Mouse (Mus musculus): ENCODE results near the gene Map3k14.
A peak's percentile ranks its signal among the peaks of the same experiment; 100 is the strongest.
"Not testable (repeated sequence)": the region's sequence is repeated elsewhere in the genome, so short reads cannot be mapped to it uniquely, and the experiment has no call there.

The Map3k14 gene

DNA sequence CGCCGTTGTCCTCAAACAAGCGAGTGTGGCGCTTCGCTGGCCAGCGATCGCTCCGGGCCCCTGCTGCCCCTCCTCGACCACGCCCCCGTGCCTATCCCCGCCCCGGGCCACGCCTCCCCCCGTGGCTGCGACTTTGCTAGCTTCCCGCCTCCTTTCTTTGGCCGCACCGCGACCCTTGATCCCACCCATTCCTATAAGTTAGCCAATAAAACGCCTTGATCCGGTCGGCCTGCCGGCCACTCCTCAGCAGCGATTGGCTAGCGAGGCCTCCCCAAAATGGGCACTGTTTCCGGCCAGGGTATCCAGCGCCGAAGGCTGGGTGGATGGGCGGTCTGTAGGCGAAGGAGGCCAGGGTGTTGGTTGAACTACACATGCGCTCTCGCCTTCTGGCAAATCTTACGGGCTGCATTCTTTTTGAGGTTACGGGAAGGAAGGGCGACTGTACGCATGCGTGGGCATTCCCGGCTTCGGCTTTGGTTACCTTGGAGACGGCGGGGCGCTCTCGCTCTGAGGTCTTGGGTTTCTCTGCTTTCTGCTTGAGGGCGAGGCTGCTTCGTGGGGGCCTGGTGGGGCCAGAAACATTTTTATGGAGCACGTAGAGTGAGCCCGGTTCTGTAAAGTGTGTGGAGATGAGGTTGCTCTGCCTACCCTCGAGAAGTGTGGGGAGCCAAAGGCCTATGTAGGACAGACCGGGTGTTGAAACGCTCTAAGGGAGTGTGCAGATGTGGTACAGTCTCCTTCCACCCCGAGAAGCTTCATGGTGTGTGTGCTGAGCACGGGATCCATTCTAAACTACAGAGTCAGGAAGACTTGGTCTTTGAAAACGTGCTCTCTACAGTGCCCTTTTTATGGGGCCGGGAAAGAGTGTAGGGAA lies at the start of gene Map3k14:
TSS of gene Map3k14 (minus strand) at position 127 of the 874 bp plus-strand sequence.
- peak; percentile 99 for DNase-seq (ENCODE audit: low read depth)

DNA sequence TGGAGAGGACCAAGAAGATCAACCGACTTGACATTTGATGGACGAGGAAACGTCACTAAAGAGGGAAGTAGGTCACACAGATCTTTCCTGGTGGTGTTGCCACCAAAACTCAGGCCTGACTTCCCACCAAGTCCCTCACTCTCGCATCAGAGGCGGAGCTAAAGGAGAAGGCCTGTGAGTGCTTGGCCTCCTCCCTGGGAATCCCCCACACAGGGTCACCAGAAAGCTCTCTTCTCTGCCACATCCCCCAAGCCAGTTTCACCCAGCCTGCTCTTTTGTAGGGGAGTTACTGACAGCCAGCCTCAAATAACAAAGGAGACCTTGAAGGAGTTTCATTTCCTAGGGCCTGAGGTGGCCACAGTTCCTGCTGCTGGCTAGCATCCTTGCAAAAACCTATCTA lies 48.1 kb upstream of the Map3k14 start:
- no peak for DNase-seq (ENCODE audit: low read depth)

DNA sequence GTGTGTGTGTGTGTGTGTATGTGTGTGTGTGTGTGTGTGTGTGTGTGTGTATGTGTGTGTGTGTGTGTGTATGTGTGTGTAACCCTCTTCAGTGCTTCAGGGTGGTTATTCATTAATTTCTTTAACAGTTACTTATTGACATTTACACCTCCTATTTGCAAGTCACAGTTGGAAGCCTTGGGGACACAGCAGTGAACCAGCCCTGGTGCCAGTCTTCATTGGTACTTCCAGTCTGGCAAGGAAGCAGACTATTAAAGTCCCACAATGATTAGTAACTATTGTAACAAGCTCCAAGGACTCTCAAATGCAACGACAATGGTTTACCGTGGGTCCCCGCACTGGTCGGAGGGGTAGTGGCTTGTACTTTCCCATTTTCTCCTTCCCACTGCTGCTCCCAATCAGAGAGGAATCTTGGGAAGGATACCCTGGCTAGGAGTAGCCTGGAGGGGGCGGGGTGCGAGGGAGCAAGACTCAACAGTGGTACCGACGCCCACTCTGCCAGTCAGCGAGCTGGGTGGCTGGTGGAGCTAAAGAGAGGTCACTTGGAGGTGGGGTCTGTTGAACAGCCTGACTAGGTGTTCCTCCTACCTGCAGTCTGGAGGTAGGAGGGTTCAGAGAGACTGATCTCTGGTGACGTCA lies 47.6 kb upstream of the Map3k14 start:
- no peak for DNase-seq (ENCODE audit: low read depth)

DNA sequence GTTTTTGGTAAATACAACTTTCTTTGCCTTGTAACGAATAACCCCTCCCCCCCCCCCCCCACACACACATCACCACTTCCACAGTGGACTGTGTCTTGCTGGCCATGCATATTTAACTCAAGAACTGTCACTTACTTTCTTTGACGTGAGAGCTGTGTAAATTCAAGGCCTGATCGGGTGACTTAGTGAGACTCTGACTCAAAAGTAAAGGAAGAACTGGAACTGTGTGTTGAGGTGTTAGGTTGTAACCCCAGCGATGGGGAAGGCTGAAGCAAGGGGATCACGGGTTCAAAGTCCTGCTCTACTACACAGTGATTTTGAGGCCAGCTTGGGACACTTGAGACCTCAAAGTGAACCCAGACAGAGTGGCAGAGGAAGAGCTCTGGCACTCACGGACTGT lies 46.3 kb upstream of the Map3k14 start:
- no peak for DNase-seq (ENCODE audit: low read depth)

DNA sequence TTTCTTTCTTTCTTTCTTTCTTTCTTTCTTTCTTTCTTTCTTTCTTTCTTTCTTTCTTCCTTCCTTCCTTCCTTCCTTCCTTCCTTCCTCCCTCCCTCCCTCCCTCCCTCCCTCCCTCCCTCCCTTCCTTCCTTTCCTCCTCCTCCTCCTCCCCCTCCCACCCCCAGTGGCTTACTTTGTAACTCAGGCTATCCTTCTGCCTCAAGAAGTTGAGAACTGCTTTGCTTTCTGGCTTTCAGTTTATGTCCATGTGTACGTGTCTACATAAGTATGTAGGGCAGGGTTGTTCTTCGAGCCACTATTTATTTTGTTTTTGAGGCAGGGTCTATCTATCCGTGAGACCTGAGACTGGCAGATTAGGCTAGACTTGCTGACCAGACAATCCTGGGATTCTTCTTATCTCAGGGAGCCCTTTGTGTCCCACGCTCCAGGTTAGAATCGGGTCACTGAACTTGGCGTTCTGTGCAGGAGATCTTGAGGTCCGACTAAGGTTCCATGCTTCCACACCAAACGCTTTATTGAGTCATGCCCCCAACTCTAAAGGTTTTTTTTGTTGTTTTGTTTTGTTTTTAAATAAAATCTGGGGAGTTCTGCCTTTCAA lies 45.5 kb upstream of the Map3k14 start:
- DNase-seq (ENCODE audit: low read depth): peak; percentile 73

DNA sequence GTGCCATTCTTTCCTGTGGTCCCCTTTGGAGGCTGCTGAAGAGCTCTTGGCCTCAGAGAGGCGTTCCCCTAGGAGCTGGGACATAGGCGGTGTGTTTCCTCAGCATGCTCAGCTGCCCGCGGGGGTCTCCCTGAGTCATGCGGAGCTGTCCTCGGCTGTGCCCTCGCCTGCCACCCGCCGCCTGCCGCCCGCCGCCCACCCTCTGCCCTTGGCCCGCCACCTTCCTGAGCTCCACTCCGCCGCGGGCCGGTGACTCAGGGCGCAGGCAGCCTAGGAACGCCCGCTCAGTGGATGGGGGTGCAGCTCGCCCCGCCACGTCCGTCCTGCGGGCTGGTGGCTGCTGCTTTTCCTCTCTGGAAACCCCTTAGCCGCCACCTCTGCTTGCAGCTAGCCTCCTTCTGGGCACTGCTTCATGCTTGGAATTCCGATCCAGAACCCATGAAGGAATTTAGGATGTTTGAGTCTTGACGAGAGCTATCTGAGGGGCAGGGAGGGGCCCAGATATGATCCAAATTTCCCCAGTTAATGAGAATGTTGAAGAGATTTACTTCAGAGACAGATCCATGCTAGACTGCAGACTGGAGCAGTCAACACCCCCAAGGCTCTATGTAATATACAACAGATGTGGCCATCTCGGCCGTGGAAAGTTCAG lies 44.8 kb upstream of the Map3k14 start:
- DNase-seq (ENCODE audit: low read depth): peak; percentile 93

DNA sequence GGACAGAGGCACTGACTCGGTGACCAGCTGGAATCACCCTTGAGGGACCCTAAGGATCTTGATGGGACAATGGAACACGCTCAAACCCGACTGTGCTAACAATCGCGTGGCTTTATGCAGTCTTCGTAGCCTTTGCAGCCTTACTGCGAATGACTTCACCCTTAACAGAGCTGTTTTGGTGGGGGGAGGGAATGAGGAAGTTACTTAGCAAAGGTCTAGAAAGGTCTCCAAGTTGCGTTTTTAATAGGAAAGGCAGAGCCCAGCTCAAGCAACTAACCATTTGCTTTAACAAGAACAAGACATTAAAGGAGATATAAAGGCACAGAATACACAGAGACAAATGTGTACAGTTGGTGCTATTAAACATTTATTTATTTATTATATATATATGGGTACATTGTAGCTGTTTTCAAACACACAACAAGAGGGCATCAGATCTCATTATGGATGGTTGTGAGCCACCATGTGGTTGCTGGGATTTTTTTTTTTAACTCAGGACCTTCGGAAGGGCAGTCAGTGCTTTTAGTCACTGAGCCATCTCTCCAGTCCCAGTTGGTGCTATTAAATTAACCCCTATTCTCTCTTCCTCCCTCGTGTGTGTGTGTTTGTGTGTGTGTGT lies 42.8 kb upstream of the Map3k14 start:
- no peak for DNase-seq (ENCODE audit: low read depth)

DNA sequence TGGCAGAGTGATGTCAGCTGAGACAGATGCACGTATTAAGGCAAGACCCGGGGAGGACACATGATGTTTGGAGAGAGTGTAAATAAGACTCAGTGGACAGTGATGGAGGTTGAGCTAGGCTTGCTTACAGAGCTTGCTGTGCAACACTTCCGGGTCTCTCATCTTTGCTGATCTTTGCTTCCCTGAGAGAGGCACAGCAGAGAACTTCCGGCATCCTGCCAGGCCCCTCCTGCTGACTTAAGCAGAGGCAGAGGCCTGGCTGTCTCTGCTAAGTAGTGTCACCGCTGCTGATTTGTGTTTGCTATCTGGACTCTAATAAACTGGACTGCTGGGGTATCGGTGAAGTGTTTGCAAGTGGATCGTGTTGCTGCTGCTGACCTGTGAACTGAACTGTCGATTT lies 40.6 kb upstream of the Map3k14 start:
- DNase-seq (ENCODE audit: low read depth): peak; percentile 50

DNA sequence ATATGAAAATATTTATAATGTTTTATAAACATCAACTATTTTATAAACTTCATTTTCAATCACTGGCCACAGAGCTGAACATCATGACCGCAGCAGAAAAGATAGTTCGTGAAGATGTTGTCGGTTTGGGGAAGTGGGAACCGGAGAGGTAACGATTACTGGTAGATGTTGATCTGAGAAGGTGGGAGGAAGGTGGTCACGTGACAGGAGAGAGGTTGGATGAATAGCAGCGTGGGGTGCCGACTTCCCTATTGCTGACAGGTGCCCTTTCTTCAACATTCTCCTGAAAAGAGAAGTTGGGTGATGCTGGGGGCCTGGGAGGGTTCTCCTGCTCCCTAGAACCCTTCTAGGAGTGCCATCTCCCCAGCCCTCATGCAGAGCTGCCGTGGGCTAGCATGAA lies 37.3 kb upstream of the Map3k14 start:
- DNase-seq (ENCODE audit: low read depth): no peak

DNA sequence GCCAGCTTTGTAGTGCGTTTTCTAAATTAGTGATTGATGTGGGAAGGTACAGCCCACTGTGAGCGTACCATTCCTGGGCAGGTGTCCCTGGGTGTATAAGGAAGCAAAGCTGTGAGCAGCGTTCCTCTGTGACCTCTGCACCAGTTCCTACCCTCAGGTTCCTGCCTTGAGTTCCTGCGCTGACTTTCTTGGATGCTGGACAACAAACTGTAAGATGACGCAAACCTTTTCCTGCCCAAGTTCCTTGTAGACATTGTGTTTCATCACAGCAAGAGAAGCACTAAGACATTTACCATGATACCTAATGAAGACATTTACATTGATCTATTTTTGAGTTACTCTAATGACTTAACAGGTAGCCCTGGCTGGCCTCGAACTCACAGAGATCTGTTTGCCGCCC lies 27.5 kb upstream of the Map3k14 start:
- DNase-seq (ENCODE audit: low read depth): peak; percentile 39

DNA sequence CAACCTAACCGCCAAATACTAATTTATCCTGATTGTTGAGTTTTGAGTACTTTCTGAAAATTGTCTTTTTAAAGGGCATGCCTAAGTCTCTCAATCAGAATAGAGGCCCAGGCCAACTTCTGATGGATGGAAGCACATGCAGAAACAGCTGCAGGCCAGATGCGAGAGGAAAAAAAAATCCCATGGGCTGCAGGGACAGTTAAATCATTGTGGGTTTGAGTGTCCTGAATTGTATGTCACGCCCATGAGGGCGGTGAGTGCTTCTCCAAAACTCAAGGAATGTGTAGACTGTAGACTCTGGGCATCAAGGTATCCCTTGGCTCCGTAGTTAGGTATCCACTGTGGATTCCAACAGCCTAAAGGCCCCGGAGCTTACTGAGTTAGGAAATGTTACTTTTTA lies 26.8 kb upstream of the Map3k14 start:
- DNase-seq (ENCODE audit: low read depth): no peak

DNA sequence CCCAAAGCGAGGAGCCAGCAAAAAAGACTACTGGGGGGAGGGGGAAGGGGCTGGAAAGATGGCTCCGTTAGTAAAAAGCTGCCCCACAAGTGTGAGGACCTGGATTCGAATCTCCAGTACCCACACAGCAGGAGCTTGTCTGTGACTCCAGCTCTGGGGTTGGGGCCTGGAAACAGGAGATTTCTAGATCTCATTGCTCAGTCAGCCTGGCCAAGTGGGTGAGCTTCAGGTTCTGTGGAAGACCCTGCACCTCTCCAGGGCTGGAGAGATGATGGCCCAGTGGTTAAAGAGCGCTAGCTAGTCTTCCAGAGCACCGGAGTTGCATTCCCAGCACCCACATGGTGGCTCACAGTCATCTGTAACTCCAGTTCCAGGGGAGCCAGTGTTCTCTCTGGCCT lies 25.6 kb upstream of the Map3k14 start:
- no peak for DNase-seq (ENCODE audit: low read depth)

DNA sequence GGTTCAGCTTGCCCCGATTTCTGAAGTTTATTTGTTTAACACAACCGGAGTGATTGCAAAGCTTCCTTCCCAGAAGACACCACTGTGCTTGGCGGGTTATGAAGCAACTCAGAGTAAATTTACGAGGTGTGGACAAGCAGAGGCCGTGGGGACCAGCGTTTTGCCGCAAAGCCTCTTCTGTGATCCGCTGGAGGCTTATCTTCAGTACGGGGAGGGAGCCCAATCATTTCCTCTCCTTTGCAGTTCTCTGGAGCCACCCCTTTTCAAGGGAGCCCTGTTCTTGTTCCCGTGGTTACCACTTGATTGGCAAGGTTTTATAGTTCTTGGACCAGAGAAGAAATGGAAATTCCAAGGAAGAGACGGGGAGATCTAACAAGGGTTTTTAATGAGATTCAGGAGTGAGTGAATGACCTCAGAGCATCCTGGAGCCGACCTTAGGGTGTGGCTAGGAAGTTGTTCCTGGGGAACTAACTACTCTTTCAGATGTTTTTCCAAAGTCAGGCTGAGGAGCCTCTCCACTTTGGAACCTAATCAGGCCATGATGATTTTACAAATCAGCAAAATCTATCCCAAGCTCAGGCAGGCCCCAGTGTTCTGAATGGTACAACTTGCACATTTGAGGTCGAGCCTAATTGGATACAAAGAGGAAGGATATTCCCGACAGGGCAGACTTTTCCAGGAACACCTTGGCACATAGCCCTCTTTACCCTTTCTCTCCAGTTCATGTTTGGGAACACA lies 25.0 kb upstream of the Map3k14 start:
- peak; percentile 97 for DNase-seq (ENCODE audit: low read depth)

DNA sequence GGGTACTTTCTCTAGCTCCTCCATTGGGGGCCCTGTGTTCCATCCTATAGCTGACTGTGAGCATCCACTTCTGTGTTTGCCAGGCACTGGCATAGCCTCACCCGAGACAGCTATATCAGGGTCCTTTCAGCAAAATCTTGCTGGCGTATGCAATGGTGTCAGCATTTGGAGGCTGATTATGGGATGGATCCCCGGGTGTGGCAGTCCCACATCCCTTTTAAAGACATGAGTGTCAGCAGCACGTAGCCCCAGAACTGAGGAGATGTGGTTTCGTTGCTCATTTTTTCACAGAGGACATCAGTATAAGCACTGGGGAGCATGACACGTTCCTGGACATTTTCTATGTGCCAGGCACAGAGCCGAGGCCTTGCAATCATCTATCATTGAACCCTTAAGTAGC lies 23.6 kb upstream of the Map3k14 start:
- not testable (repeated sequence) for DNase-seq (ENCODE audit: low read depth)

DNA sequence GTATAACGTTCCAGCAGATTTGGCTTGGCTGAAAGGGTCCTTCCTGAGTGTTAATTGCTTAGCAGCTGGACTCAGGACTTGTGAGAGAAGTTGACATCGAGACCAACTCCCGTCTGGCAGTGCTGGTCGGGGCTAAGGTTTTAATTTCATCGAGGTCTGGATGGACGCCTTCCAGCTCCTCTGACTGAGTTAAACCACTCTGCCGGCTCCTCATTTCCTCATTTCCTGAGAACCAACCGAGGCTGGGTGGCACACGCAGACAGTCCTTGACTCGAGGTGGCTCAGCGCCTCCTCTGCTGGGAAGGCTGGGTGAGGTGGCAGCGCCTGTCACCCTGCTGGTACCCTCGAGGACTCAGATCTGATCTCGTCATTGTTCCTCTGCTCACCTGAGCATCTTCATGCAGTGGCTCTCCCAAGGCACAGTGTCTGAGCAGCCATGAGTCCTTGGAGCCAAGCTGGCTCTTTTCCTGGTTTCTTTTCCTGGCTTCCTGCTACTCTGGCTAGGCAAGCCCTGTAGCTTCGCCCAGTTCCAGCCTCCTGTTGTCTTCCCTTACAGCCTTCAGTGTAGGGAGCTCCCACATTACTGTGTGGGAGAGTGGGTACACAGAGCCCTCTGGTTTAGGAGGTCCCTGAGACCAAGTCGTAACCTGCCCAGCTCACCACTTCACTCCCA lies 21.2 kb upstream of the Map3k14 start:
- peak; percentile 41 for DNase-seq (ENCODE audit: low read depth)

DNA sequence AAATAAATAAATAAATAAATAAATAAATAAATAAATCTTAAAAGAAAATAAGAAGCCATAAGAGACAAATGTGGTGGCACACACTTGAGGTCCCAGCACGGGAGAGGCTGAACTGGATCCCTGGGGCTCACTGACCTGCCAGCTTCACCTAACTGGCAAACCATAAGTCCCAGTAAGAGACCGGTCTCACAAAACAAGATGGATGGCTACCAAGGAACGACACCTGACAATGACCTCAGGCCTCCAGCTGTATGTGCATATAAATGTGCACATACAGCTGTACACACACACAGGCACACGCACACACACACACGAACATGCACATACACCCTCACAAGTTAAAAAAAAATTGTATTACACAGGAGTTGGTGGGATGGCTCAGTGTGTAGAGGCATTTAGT lies 19.6 kb upstream of the Map3k14 start:
- DNase-seq (ENCODE audit: low read depth): no peak

DNA sequence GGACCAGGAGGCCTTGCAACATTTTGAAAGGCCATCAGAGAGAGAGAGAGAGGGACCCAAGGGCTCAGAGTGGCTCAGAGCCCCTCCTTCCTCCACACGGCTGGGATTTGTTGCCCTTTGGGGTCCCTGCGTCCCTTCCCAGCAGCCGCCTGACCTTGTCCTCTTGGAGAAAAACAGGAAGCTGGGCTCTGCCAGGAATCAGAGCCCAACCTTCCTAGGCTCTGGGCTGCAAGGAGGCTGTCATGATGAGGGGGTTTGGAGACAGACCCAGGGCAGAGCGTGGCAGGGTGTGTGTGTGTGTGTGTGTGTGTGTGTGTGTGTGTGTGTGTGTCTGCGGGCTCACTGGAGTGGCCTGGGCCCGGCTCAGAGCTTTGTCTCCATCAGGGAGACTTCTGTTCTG lies 18.7 kb upstream of the Map3k14 start:
- no peak for DNase-seq (ENCODE audit: low read depth)

DNA sequence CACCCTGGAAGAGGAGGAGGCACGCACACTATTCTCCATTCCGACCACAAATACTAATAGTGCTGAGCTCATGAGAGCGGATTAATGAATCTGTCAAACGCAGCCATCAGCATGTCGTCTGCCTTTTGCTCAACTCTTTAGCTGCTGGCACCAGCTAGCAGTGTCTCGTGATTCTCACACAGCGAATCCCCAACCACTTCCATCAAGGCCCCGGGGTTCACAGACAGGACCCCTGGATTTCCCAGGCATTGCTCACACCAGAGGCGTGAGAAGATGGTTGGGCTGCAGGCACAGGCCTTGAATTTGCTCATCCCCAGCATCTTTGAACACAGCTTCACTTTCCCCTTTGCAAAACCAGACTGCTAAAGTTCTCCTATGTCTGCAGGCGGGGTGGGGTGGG lies 18.0 kb upstream of the Map3k14 start:
- peak; percentile 71 for DNase-seq (ENCODE audit: low read depth)

DNA sequence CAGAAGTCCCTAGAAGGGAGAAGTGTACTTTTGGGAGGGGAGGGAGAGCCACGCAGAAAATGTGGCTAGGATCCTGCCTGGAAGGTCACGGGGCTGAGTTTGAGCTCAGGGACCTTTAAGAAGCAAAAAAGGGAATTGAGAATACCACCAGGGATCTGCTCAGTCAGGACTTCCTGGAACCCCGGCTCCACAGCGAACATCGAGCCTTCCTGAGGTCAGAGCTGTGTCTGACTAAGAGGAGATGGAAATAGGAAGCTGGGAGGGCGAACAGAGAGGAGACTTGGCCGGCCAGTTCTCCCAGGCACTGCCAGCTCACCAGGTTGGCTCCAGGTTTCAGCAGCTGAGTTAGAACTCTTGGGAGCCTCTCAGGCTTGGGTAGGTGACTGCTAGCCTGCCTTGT lies 14.5 kb upstream of the Map3k14 start:
- DNase-seq (ENCODE audit: low read depth): no peak

DNA sequence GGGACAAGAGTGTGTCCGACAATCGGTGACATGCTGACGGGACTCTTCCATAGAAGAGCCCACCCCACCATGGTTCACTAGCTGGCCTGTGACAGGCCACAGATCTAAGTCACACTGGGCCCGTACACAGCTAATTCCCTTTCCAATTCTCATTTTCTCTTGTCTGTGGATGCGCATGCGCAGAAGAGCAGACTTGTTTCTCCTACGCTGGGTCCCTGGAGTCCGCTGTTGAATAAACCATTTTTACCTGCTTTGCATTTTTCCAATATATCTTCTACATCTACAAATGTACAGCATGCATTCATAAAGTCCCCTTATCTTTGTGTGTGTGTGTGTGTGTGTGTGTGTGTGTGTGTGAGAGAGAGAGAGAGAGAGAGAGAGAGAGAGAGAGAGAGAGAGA lies 9.2 kb upstream of the Map3k14 start:
- DNase-seq (ENCODE audit: low read depth): no peak

DNA sequence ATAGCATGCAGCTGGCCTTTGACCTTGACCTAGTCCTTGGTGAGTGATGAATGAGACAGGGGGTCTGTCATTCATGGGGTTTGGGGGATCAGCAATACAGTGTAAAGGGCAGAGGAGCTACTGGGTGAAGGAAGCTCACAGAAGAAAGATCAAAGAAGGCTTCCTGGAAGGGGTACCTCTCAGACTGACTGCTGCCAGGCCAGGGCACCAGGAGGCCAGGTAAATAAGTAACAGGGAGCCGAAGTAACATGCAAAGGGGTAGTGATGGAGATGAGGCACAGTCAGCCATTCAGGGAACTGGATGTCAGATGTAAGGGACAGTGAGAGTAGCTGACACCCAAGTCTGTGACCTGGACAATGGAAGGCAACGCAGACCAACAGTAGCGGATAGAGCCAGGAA lies 5.6 kb upstream of the Map3k14 start:
- DNase-seq (ENCODE audit: low read depth): no peak
